Mouse (Mus musculus): ENCODE measurements around the gene L1td1. TPM values are rescaled to one million over a fixed set of nuclear protein-coding genes. Genes with fewer than 3 reads are reported as not detected.

The L1td1 gene
- not detected in 2 replicates for polyA plus RNA-seq (2015; fragmentation: Nextera tagmentation; extraction: Ambion mirVana)

DNA sequence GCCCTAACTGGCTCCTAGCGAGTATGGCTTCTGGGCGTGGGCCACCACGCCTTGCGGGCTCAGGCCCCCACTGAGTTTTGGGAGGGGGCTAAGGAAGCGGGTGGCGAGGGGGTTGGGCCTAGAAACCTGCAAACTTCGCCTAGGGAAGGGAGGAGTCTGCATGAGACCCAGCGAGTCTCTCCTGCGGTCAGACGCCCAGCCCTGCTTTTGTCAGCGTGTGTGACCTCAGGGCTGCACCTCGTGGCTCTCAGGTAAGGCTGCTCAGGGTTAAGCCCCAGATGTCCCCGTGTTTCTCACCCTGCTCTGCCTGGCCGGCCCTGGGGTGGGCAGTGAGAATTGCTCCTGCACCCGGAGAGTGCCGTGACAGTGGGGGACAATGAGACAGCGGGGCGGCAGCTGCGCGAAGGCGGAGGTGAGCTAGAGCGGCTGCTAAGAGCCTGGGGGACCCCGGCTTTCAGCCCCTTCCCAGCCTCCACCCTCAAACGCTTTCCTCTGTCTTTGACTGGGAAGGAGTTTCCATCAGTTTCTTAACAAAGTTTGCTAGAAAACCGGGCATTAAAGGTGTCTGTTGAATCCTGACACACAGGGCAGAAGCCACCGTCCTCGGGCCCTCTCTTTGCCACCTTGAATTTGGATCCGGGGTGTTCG is at the start of gene L1td1:
Gene L1td1, plus strand, starts transcription at position 145 of the 648 bp plus-strand sequence.

Other genes starting within 250 kb of the L1td1 start
- 0.54 and 0.88 TPM in 2 replicates for gene Kank4, start 90.8 kb downstream of the L1td1 start, polyA plus RNA-seq (2015; fragmentation: Nextera tagmentation; extraction: Ambion mirVana)
- gene I0C0044D17Rik, start 97.1 kb downstream of the L1td1 start, polyA plus RNA-seq (2015; fragmentation: Nextera tagmentation; extraction: Ambion mirVana): not detected in 2 replicates
- gene Usp1, start 197.1 kb downstream of the L1td1 start, polyA plus RNA-seq (2015; fragmentation: Nextera tagmentation; extraction: Ambion mirVana): 33.8 and 42.5 TPM in 2 replicates